Mouse (Mus musculus) MEL (cell line): ENCODE results near the gene Crybb3.

Experiments
- CTCF ChIP-seq, 3 experiments: IDR thresholded peaks in 2 of 3; conservative IDR thresholded peaks in 1 of 3; 2 replicates each; pipeline ENCODE4 v1.5.1; 2011 to 2012; ENCODE audit warnings: low read length in 3 of 3, low read depth in 2 of 3, mild to moderate bottlenecking in 2 of 3, improper control_type of control experiment in 1 of 3, inconsistent platforms in 1 of 3, mixed read lengths in 1 of 3, moderate library complexity in 1 of 3; ENCODE audit not compliant: control insufficient read depth in 1 of 3, insufficient read depth in 1 of 3, poor library complexity in 1 of 3, severe bottlenecking in 1 of 3
- E2F4 ChIP-seq: IDR thresholded peaks from 2 replicates; pipeline ENCODE4 v1.6.1; 2011; ENCODE audit warnings: low read depth, low read length, improper control_type of control experiment, borderline replicate concordance
- EP300 ChIP-seq, 2 experiments: IDR thresholded peaks; 2 replicates each; pipeline ENCODE4 v1.6.1; 2011; ENCODE audit warnings: improper control_type of control experiment in 2 of 2, low read length in 2 of 2, low read depth in 1 of 2, mild to moderate bottlenecking in 1 of 2
- GABPA ChIP-seq: IDR thresholded peaks from 2 replicates; pipeline ENCODE4 v1.6.1; 2012; ENCODE audit warnings: low read depth, mild to moderate bottlenecking, inconsistent platforms, low read length, improper control_type of control experiment, moderate library complexity
- POLR2A ChIP-seq, 2 experiments: IDR thresholded peaks; 2 replicates each; pipeline ENCODE4 v1.6.1; 2011 to 2012; ENCODE audit warnings: low read length in 2 of 2, mild to moderate bottlenecking in 2 of 2, control low read depth in 1 of 2, improper control_type of control experiment in 1 of 2, low read depth in 1 of 2, moderate library complexity in 1 of 2; ENCODE audit not compliant: control insufficient read depth in 1 of 2, insufficient read depth in 1 of 2, poor library complexity in 1 of 2
- SIN3A ChIP-seq: IDR thresholded peaks from 2 replicates; pipeline ENCODE4 v1.6.1; 2012; ENCODE audit warnings: low read length, improper control_type of control experiment, inconsistent platforms
- TAL1 ChIP-seq: IDR thresholded peaks from 2 replicates; pipeline ENCODE4 v1.6.1; 2012; ENCODE audit warnings: mild to moderate bottlenecking, inconsistent platforms, low read length, moderate library complexity, mixed read lengths

DNA sequence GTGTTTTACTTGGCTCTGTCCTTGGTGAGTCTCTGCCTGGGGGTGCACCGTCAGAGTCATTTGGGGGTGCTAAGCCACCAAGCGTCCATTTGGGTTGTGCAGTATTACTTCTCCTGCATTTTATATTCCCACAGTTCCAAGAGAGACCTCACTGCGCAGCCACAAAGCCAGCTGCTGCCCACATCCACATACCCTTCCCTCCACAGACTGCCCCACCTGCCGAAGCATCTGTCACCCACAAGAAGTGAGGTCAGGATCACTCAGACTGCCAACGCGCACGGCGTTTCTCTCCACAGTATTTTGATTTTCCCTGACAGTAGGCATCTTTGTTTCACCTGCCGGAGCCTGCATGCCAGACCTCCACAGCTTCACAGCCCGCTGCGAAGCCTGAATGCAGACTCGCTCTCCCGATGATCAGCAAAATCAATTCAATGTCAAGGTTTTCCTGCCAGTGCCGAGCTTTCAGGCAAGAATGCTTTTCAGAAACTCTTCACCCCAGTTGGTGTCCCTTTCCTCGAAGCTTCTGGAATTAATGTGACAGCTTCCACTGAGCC, 50.1 kb downstream of the Crybb3 start:
- no peak for TF ChIP-seq SIN3A
- no peak for TF ChIP-seq POLR2A (IDR thresholded peaks at IDR 0.05; ENCODE audit: control insufficient read depth in 1 of 2, insufficient read depth in 1 of 2, low read depth in 1 of 2, low read length in 2 of 2, poor library complexity in 1 of 2)
- no peak for TF ChIP-seq CTCF (IDR thresholded peaks at IDR 0.05 in 2 of 3, conservative IDR thresholded peaks at IDR 0.05 in 1 of 3; ENCODE audit: control insufficient read depth in 1 of 3, insufficient read depth in 1 of 3, low read depth in 2 of 3, low read length in 3 of 3, poor library complexity in 1 of 3, severe bottlenecking in 1 of 3)
- no peak for TF ChIP-seq GABPA
- no peak for TF ChIP-seq TAL1
- TF ChIP-seq EP300 (IDR thresholded peaks at IDR 0.05; ENCODE audit: low read depth in 1 of 2, low read length in 2 of 2), result no peak
- no peak for TF ChIP-seq E2F4
